Mouse (Mus musculus): Measurements from ENCODE around the gene Tns3. TPM values are rescaled to one million over a fixed set of nuclear protein-coding genes. Genes with fewer than 3 reads are reported as not detected.
A peak's percentile ranks its signal among the peaks of the same experiment; 100 is the strongest.

Tns3 gene
- polyA plus RNA-seq, 1 experiment, result 33.9 TPM

GRCm38 (mm10) chr11:8468161-8469091, 195.9 kb downstream of the Tns3 start:
- Histone ChIP-seq H3K4me3 (ENCODE audit: control insufficient read depth, insufficient read depth, low read length) (peak overlapping the region; percentile 51), H3K27me3 (ENCODE audit: control insufficient read depth, insufficient read depth, low read length) (no peaks in the 10 kb centered on the region), H3K27ac (ENCODE audit: control insufficient read depth, insufficient read depth, low read length) (no peak overlapping the region; the same call in 1 of the 2 replicates), H3K36me3 (ENCODE audit: control insufficient read depth, insufficient read depth, low read length) (no peaks in the 10 kb centered on the region), H3K4me1 (replicated peaks; ENCODE audit: control insufficient read depth, insufficient read depth, low read length) (peaks cover 12% of the 10 kb centered on the region)
- TF ChIP-seq POLR2A (IDR thresholded peaks at IDR 0.05; ENCODE audit: control insufficient read depth, extremely low read depth, insufficient read depth, low read length, poor library complexity), result no peak
- 0 out of 2 replicates have a peak, but pooled peaks have one; percentile 18 for TF ChIP-seq CTCF (IDR thresholded peaks at IDR 0.05; ENCODE audit: borderline replicate concordance, control insufficient read depth, extremely low read depth, insufficient read depth, low read length, poor library complexity)
- peak; percentile 13 for DNase-seq
- WGBS, result 15% methylated on average over 33 of the region's 33 CpGs

DNA sequence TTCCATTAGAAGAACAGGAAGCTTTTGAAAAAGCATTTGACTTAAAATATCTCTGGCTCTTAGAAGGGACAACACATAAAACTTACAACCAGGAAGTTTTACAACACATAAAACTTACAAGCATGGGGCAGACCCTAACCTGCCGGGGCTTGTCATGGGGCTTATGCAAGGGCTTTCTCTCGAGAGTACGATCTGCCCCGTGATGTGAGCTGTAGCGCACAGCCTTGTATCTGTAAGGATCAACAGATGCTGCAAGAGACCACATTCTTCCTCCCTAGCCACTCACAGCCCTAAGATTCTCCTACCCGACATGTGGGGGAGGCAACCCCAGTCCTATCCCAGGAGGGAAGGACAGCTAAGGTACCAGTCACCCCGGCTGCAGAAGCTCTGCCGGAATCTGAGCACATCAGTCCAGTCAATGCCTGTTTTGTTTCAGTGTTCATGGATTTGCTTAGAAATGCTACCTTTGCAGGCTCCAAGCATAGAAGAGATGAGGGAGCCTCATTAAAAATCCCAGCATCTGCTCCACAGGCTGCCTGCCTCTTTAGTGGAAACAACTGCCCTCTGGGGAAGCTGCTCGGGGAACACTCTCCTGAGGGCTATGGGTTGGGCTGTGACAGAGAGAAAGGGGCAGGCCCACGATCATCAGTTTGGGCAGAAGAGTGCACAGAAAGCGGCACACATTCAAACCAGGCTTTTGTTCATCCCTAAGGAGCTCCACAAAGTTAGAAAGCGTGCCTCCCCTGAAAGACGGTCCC, 196.8 kb downstream of the Tns3 start:
- Histone ChIP-seq H3K27ac (ENCODE audit: control insufficient read depth, insufficient read depth, low read length) (no peak overlapping the region), H3K36me3 (ENCODE audit: control insufficient read depth, insufficient read depth, low read length) (no peaks in the 10 kb centered on the region), H3K4me1 (replicated peaks; ENCODE audit: control insufficient read depth, insufficient read depth, low read length) (peaks cover 12% of the 10 kb centered on the region), H3K27me3 (ENCODE audit: control insufficient read depth, insufficient read depth, low read length) (no peaks in the 10 kb centered on the region), H3K4me3 (ENCODE audit: control insufficient read depth, insufficient read depth, low read length) (no peak overlapping the region)
- no peak for DNase-seq
- WGBS, result 88% methylated on average over 13 of the region's 13 CpGs
- TF ChIP-seq POLR2A (IDR thresholded peaks at IDR 0.05; ENCODE audit: control insufficient read depth, extremely low read depth, insufficient read depth, low read length, poor library complexity), result no peak
- TF ChIP-seq CTCF (IDR thresholded peaks at IDR 0.05; ENCODE audit: borderline replicate concordance, control insufficient read depth, extremely low read depth, insufficient read depth, low read length, poor library complexity), result no peak

- TF ChIP-seq CTCF (IDR thresholded peaks at IDR 0.05; ENCODE audit: borderline replicate concordance, control insufficient read depth, extremely low read depth, insufficient read depth, low read length, poor library complexity), result no peak
- no peaks in the 10 kb centered on the region for H3K36me3 ChIP-seq (ENCODE audit: control insufficient read depth, insufficient read depth, low read length)
- H3K4me3 ChIP-seq (ENCODE audit: control insufficient read depth, insufficient read depth, low read length), result no peak overlapping the region
- no peaks in the 10 kb centered on the region for H3K27me3 ChIP-seq (ENCODE audit: control insufficient read depth, insufficient read depth, low read length)
- no peak for DNase-seq
- WGBS, result 97% methylated on average over 2 of the region's 2 CpGs
- H3K27ac ChIP-seq (ENCODE audit: control insufficient read depth, insufficient read depth, low read length), result no peak overlapping the region
- peaks cover 11% of the 10 kb centered on the region for H3K4me1 ChIP-seq (replicated peaks; ENCODE audit: control insufficient read depth, insufficient read depth, low read length)
Observed at GRCm38 (mm10) chr11:8463866-8464265, 200.5 kb downstream of the Tns3 start.

GRCm38 (mm10) chr11:8462827-8463405, 201.4 kb downstream of the Tns3 start:
- no peak for TF ChIP-seq POLR2A (IDR thresholded peaks at IDR 0.05; ENCODE audit: control insufficient read depth, extremely low read depth, insufficient read depth, low read length, poor library complexity)
- TF ChIP-seq CTCF (IDR thresholded peaks at IDR 0.05; ENCODE audit: borderline replicate concordance, control insufficient read depth, extremely low read depth, insufficient read depth, low read length, poor library complexity), result no peak
- no peak overlapping the region for H3K27ac ChIP-seq (ENCODE audit: control insufficient read depth, insufficient read depth, low read length)
- WGBS, result 96% methylated on average over 3 of the region's 3 CpGs

DNA sequence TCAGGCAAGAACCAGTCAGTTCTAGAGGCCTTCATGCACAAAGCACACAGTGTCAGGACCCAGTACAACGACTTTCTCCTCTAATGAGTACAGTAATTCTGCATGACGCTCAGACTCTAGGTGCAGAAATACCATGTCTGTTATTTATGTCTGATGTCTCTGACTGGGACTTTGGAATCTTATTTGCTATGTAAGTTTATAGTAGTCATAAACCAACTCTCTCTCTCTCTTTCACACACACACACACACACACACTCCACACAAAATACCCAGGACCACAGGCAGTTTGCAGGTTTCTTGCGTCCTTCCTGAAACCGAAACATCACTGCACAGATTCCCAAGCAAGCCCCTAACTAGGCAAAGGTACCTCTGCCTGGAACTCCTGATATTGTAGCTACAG, 203.5 kb downstream of the Tns3 start:
- Histone ChIP-seq H3K4me3 (ENCODE audit: control insufficient read depth, insufficient read depth, low read length) (no peak overlapping the region), H3K36me3 (ENCODE audit: control insufficient read depth, insufficient read depth, low read length) (no peaks in the 10 kb centered on the region), H3K27me3 (ENCODE audit: control insufficient read depth, insufficient read depth, low read length) (no peaks in the 10 kb centered on the region), H3K4me1 (replicated peaks; ENCODE audit: control insufficient read depth, insufficient read depth, low read length) (0 out of 2 replicates have a peak, but pooled peaks cover 1% of the 10 kb centered on the region), H3K27ac (ENCODE audit: control insufficient read depth, insufficient read depth, low read length) (no peak overlapping the region)
- TF ChIP-seq POLR2A (IDR thresholded peaks at IDR 0.05; ENCODE audit: control insufficient read depth, extremely low read depth, insufficient read depth, low read length, poor library complexity) (no peak), CTCF (IDR thresholded peaks at IDR 0.05; ENCODE audit: borderline replicate concordance, control insufficient read depth, extremely low read depth, insufficient read depth, low read length, poor library complexity) (no peak)
- 96% methylated on average over 4 of the region's 4 CpGs for WGBS
- DNase-seq, result no peak

More at GRCm38 (mm10) chr11:8462827-8463405, 201.4 kb downstream of the Tns3 start:
- Histone ChIP-seq H3K4me3 (ENCODE audit: control insufficient read depth, insufficient read depth, low read length) (no peak overlapping the region), H3K36me3 (ENCODE audit: control insufficient read depth, insufficient read depth, low read length) (no peaks in the 10 kb centered on the region), H3K4me1 (replicated peaks; ENCODE audit: control insufficient read depth, insufficient read depth, low read length) (peaks cover 2% of the 10 kb centered on the region), H3K27me3 (ENCODE audit: control insufficient read depth, insufficient read depth, low read length) (no peaks in the 10 kb centered on the region)
- no peak for DNase-seq

DNA sequence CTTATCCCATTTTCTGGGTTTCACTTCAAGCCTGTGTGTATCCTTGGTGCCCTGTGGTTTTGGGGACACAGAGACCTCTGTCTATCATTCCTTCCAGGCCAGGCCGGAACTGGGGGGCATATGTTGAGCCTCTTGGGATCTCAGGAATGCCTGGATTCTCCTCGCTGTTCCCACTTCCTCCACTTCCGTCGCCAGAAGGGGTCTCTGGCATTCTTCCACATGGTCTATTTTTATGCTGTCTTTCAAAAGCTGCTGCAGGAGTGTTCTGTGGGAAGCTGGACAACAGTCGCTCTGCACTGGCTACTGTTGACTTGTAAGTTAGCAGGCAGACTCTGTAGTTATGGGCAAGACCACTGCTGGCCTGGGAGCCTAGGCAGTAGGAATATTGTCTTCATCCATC, 206.4 kb downstream of the Tns3 start:
- no peak overlapping the region for H3K27ac ChIP-seq (ENCODE audit: control insufficient read depth, insufficient read depth, low read length)
- H3K36me3 ChIP-seq (ENCODE audit: control insufficient read depth, insufficient read depth, low read length), result no peaks in the 10 kb centered on the region
- no peak overlapping the region for H3K4me3 ChIP-seq (ENCODE audit: control insufficient read depth, insufficient read depth, low read length)
- DNase-seq, result no peak
- WGBS, result 90% methylated on average over 5 of the region's 5 CpGs
- H3K27me3 ChIP-seq (ENCODE audit: control insufficient read depth, insufficient read depth, low read length), result no peaks in the 10 kb centered on the region
- TF ChIP-seq POLR2A (IDR thresholded peaks at IDR 0.05; ENCODE audit: control insufficient read depth, extremely low read depth, insufficient read depth, low read length, poor library complexity), result no peak
- no peak for TF ChIP-seq CTCF (IDR thresholded peaks at IDR 0.05; ENCODE audit: borderline replicate concordance, control insufficient read depth, extremely low read depth, insufficient read depth, low read length, poor library complexity)
- 0 out of 2 replicates have a peak, but pooled peaks cover 2% of the 10 kb centered on the region for H3K4me1 ChIP-seq (replicated peaks; ENCODE audit: control insufficient read depth, insufficient read depth, low read length)

Data from thymus, adult 2 months (tissue).